Mouse (Mus musculus): ENCODE data around the gene Mapk9. TPM values are rescaled to one million over a fixed set of nuclear protein-coding genes. Genes with fewer than 3 reads are reported as not detected.

The Mapk9 gene
- total RNA-seq, 1 experiment: 27.8 TPM

GRCm38 (mm10) chr11:49900043-49900442 is 53.5 kb downstream of the Mapk9 start:
- H3K27ac ChIP-seq (ENCODE audit: insufficient read depth, low read depth, low read length, poor library complexity, severe bottlenecking): no peak overlapping the region
- no peaks in the 10 kb centered on the region for H3K9me3 ChIP-seq (ENCODE audit: control insufficient read depth, insufficient read depth, low read depth, low read length)
- no peaks in the 10 kb centered on the region for H3K36me3 ChIP-seq (ENCODE audit: control insufficient read depth, insufficient read depth, low read length, poor library complexity, severe bottlenecking)
- H3K9ac ChIP-seq (ENCODE audit: insufficient read depth, low read depth, low read length, poor library complexity, severe bottlenecking): no peak overlapping the region
- no peak overlapping the region for H3K4me3 ChIP-seq (ENCODE audit: insufficient read depth in 1 of 2, low read depth in 1 of 2, low read length in 2 of 2, poor library complexity in 1 of 2, severe bottlenecking in 1 of 2)
- no peak for DNase-seq (ENCODE audit: low read depth, low spot score)
- in situ Hi-C loops (cut with MboI; ENCODE audit: low sequenced_read_pairs in 2 of 2, unreplicated experiment in 2 of 2): no loop called here
- 0 out of 4 replicates have a peak, but pooled peaks cover 0 to 2% of the 10 kb centered on the region in 2 experiments for H3K4me1 ChIP-seq (ENCODE audit: control insufficient read depth in 2 of 2, insufficient read depth in 2 of 2, low read length in 2 of 2, poor library complexity in 1 of 2)
- no peak for TF ChIP-seq ZC3H11A (IDR thresholded peaks at IDR 0.05; ENCODE audit: borderline replicate concordance, low read depth, low read length)
- no peak for TF ChIP-seq MAFK (IDR thresholded peaks at IDR 0.05; ENCODE audit: insufficient read depth, low read depth, low read length)
- TF ChIP-seq ZNF384 (IDR thresholded peaks at IDR 0.05; ENCODE audit: low read depth, low read length): no peak
- TF ChIP-seq CHD2 (IDR thresholded peaks at IDR 0.05; ENCODE audit: low read depth, low read length): no peak
- no peak for TF ChIP-seq HCFC1 (IDR thresholded peaks at IDR 0.05; ENCODE audit: borderline replicate concordance, insufficient read depth, low read length)

- H3K9ac ChIP-seq (ENCODE audit: insufficient read depth, low read depth, low read length, poor library complexity, severe bottlenecking): no peak overlapping the region
These were observed 54.6 kb downstream of the Mapk9 start for GRCm38 (mm10) chr11:49900962-49901658.

GRCm38 (mm10) chr11:49901659-49902458 is 55.3 kb downstream of the Mapk9 start, which contains the start of gene Rasgef1c:
Rasgef1c (plus strand) TSS chr11:49901835.
- no peak within 1 kb of the TSS; the same call in 1 of the 2 replicates for H3K27ac ChIP-seq (ENCODE audit: insufficient read depth, low read depth, low read length, poor library complexity, severe bottlenecking)
- TF ChIP-seq HCFC1 (IDR thresholded peaks at IDR 0.05; ENCODE audit: borderline replicate concordance, insufficient read depth, low read length) (no peak), CHD2 (IDR thresholded peaks at IDR 0.05; ENCODE audit: low read depth, low read length) (no peak), ZNF384 (IDR thresholded peaks at IDR 0.05; ENCODE audit: low read depth, low read length) (no peak), MAFK (IDR thresholded peaks at IDR 0.05; ENCODE audit: insufficient read depth, low read depth, low read length) (no peak), ZC3H11A (IDR thresholded peaks at IDR 0.05; ENCODE audit: borderline replicate concordance, low read depth, low read length) (no peak)
- 0 out of 4 replicates have a peak, but pooled peaks cover 0 to 2% of the 10 kb centered on the region in 2 experiments for H3K4me1 ChIP-seq (ENCODE audit: control insufficient read depth in 2 of 2, insufficient read depth in 2 of 2, low read length in 2 of 2, poor library complexity in 1 of 2)
- DNase-seq (ENCODE audit: low read depth, low spot score): peak; percentile 22
- no peaks in the 10 kb centered on the region for H3K36me3 ChIP-seq (ENCODE audit: control insufficient read depth, insufficient read depth, low read length, poor library complexity, severe bottlenecking)
- in situ Hi-C loops (cut with MboI; ENCODE audit: low sequenced_read_pairs in 2 of 2, unreplicated experiment in 2 of 2): no loop called here
- no peaks in the 10 kb centered on the region for H3K9me3 ChIP-seq (ENCODE audit: control insufficient read depth, insufficient read depth, low read depth, low read length)
- peak within 1 kb of the TSS; percentile 68; the same call in 1 of the 2 replicates for H3K9ac ChIP-seq (ENCODE audit: insufficient read depth, low read depth, low read length, poor library complexity, severe bottlenecking)
- H3K4me3 ChIP-seq (ENCODE audit: insufficient read depth in 1 of 2, low read depth in 1 of 2, low read length in 2 of 2, poor library complexity in 1 of 2, severe bottlenecking in 1 of 2): peak within 1 kb of the TSS; percentile 74 to 88

More at GRCm38 (mm10) chr11:49900962-49901658, 54.6 kb downstream of the Mapk9 start:
- no peaks in the 10 kb centered on the region for H3K9me3 ChIP-seq (ENCODE audit: control insufficient read depth, insufficient read depth, low read depth, low read length)
- peak; percentile 27 for DNase-seq (ENCODE audit: low read depth, low spot score)
- no peak overlapping the region; the same call in 1 of the 2 replicates for H3K27ac ChIP-seq (ENCODE audit: insufficient read depth, low read depth, low read length, poor library complexity, severe bottlenecking)
- H3K4me1 ChIP-seq (ENCODE audit: control insufficient read depth in 2 of 2, insufficient read depth in 2 of 2, low read length in 2 of 2, poor library complexity in 1 of 2): 0 out of 4 replicates have a peak, but pooled peaks cover 0 to 2% of the 10 kb centered on the region in 2 experiments
- no peak for TF ChIP-seq MAFK (IDR thresholded peaks at IDR 0.05; ENCODE audit: insufficient read depth, low read depth, low read length)
- TF ChIP-seq CHD2 (IDR thresholded peaks at IDR 0.05; ENCODE audit: low read depth, low read length): no peak
- no peak for TF ChIP-seq ZNF384 (IDR thresholded peaks at IDR 0.05; ENCODE audit: low read depth, low read length)
- TF ChIP-seq HCFC1 (IDR thresholded peaks at IDR 0.05; ENCODE audit: borderline replicate concordance, insufficient read depth, low read length): no peak
- TF ChIP-seq ZC3H11A (IDR thresholded peaks at IDR 0.05; ENCODE audit: borderline replicate concordance, low read depth, low read length): no peak
- H3K36me3 ChIP-seq (ENCODE audit: control insufficient read depth, insufficient read depth, low read length, poor library complexity, severe bottlenecking): no peaks in the 10 kb centered on the region
- peak overlapping the region; percentile 74 to 88 for H3K4me3 ChIP-seq (ENCODE audit: insufficient read depth in 1 of 2, low read depth in 1 of 2, low read length in 2 of 2, poor library complexity in 1 of 2, severe bottlenecking in 1 of 2)
- in situ Hi-C loops (cut with MboI; ENCODE audit: low sequenced_read_pairs in 2 of 2, unreplicated experiment in 2 of 2): no loop called here

- H3K4me3 ChIP-seq (ENCODE audit: insufficient read depth in 1 of 2, low read depth in 1 of 2, low read length in 2 of 2, poor library complexity in 1 of 2, severe bottlenecking in 1 of 2): no peak overlapping the region
- H3K36me3 ChIP-seq (ENCODE audit: control insufficient read depth, insufficient read depth, low read length, poor library complexity, severe bottlenecking): no peaks in the 10 kb centered on the region
- H3K9ac ChIP-seq (ENCODE audit: insufficient read depth, low read depth, low read length, poor library complexity, severe bottlenecking): no peak overlapping the region
- no peak overlapping the region for H3K27ac ChIP-seq (ENCODE audit: insufficient read depth, low read depth, low read length, poor library complexity, severe bottlenecking)
- in situ Hi-C loops (cut with MboI; ENCODE audit: low sequenced_read_pairs in 2 of 2, unreplicated experiment in 2 of 2): no loop called here
- 0 out of 4 replicates have a peak, but pooled peaks cover 0 to 2% of the 10 kb centered on the region in 2 experiments for H3K4me1 ChIP-seq (ENCODE audit: control insufficient read depth in 2 of 2, insufficient read depth in 2 of 2, low read length in 2 of 2, poor library complexity in 1 of 2)
- no peaks in the 10 kb centered on the region for H3K9me3 ChIP-seq (ENCODE audit: control insufficient read depth, insufficient read depth, low read depth, low read length)
- TF ChIP-seq CHD2 (IDR thresholded peaks at IDR 0.05; ENCODE audit: low read depth, low read length) (no peak), ZC3H11A (IDR thresholded peaks at IDR 0.05; ENCODE audit: borderline replicate concordance, low read depth, low read length) (no peak), ZNF384 (IDR thresholded peaks at IDR 0.05; ENCODE audit: low read depth, low read length) (no peak), MAFK (IDR thresholded peaks at IDR 0.05; ENCODE audit: insufficient read depth, low read depth, low read length) (no peak), HCFC1 (IDR thresholded peaks at IDR 0.05; ENCODE audit: borderline replicate concordance, insufficient read depth, low read length) (no peak)
- DNase-seq (ENCODE audit: low read depth, low spot score): peak; percentile 43
These were observed 56.8 kb downstream of the Mapk9 start for GRCm38 (mm10) chr11:49903333-49903732.
